Mouse (Mus musculus) layer of hippocampus, adult 18-20 months (tissue): ENCODE measurements at regions not wholly inside any gene's neighbourhood (a gene's known extent, or its start where the extent isn't known, plus 50 kb on each side); places are given as distances from the start of the nearest gene placed in this dataset.

Experiments used
- DNase-seq, 2 experiments: peaks; one replicate each; pipeline ENCODE4 v3.0.0; 2022; ENCODE audit warnings: low spot score in 2 of 2

GRCm38 (mm10) chr15:62301567-62301966 is 1378.8 kb upstream of the A1bg start:
- no peak for DNase-seq

DNA sequence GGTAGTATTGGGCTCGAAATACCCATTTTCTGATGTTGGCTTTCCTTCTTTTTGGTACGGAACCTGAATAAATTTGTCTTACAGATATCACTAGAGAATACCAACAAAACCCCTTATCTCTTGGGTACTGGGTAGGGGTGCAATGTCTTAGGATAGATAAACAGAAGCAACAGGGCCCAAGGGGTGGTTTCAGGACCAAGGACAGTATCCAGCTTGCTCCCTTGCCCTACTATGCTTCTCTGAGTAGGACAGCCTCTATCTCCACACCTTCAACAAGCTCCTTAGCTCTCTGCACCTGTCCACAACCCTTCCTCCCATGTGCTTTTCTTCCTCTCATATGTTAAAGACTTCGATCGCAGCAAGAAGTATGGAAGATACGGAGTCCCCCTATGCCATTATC is 1374.3 kb upstream of the A1bg start:
- no peak for DNase-seq

- DNase-seq, result peak; percentile 9 to 49
Observed at GRCm38 (mm10) chr15:62295233-62295927, 1372.6 kb upstream of the A1bg start.

DNA sequence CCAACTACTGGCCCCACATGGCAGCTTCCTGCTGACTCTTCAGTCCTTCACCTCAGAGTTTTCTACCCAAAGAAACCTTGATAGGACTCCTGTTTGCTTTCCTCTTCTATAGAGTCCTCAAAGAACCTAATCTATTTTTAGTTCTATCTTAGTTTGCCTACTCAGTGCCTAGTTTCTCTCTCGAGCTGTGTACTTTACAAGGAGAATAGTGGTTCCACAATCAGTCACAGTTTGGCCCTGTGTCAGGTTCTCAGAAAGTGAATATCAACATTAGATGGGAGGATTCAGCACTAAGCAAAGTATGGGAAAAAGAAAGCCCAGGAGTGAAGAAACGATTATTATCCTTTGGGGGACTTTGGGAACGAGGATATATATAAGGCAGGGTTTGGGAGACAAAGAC is 1372.0 kb upstream of the A1bg start:
- no peak for DNase-seq

- no peak for DNase-seq
Observed at GRCm38 (mm10) chr15:62292876-62293275, 1370.1 kb upstream of the A1bg start.

DNA sequence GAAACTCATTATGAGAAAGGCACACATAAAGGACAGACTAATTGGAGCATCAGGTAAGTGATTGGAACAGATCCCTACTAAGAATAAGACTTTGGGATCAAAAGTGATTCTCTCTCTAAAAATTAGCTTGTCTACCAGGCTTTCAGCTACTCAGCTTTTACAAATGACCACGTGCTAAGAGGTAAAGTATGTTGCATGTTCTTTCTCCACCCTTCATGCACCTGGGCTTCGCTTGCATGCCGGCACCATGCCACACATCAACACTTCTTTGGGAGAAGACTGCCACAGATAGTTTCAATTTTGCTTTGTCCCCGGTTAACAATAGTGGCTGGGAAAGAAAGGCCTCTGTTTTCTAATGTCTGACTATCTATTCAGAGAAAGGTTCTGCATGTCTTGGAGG is 1367.9 kb upstream of the A1bg start:
- DNase-seq, result no peak

DNA sequence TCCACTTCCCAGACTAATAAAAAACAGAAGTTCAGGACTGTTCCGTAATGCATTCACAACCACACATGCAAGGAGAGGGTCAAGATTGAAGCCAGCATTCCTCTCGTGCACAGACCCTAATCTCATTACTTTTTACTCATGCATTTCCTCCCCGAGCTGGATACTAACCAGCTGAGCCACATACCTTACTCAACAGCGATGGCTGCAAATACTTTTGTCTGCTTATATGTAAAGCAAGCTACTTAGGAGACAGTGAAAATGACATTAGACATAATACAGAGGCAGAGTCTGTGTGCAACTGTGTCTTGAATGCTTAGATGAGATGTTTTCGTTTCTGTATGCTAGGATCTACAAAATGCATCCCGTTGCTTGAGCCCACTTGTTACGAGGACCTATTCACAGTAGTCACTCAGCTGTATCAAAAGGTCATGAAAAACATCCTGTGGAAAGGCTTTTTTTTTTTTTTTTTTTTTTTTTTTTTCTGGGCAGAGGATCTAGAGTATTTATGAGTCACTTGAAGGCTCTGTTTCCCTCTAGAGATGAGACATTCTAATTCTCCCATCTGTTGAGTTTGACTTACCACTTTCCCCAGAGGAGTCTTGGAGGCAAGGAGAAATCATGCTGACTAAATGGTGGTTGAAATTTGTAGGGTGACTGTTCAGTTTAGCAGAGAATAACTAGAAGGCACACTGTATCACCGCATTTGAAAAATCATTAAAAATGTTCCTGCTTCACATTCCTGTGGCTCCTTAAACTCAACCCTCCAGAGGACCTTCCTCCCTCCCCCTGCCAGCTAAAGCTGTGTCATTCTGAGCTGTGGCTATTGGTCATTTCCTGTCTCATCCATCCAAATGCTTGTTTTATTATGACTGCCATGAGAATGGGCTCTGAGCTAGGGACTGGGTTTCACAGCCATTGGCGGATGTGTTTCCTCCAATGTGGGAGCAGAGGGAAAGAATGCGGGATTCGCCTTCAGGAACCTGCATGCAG is 1364.1 kb upstream of the A1bg start:
- no peak for DNase-seq

DNA sequence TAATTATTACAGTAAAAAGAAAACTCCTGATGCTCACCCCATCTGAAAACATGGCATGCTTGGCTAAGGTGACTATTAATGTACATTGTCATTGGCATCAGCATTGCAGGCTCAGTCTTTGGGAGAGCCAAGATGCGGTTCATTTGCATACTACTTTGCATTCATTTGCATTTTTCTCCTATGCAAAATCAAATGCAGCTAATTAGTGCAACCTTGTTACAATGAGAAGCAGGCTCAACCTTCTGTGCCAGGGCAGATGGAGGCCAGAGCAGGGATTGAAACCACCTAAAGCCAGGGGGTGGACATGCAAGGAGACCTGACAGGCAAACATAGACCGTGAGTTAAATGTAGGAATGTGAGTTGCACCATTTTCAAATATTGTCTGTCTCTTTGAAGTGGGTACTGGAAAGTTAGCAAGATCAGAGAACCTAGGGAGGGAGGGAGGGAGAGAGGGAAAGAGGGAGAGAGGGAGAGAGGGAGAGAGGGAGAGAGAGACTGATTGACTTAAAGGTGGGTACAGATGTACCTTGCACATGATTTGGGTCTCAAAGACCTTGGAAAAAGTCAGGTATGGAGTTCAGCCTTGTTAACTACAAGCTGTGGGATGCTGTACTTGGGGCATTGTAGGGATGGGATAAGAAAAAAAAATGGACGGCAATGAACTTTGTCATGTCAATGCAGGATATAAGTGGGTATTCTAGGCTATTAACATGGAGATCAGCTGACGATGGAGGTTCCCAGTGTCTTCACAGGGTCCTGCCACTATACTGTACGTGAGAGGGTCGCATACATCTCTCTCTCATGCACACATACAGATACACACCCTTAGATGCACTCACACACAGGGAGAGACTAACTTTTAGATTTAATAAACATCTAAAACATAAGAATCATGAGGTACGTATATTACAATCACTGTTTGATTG is 1362.1 kb upstream of the A1bg start:
- no peak for DNase-seq

GRCm38 (mm10) chr15:62283661-62284429 is 1361.0 kb upstream of the A1bg start:
- no peak for DNase-seq

DNA sequence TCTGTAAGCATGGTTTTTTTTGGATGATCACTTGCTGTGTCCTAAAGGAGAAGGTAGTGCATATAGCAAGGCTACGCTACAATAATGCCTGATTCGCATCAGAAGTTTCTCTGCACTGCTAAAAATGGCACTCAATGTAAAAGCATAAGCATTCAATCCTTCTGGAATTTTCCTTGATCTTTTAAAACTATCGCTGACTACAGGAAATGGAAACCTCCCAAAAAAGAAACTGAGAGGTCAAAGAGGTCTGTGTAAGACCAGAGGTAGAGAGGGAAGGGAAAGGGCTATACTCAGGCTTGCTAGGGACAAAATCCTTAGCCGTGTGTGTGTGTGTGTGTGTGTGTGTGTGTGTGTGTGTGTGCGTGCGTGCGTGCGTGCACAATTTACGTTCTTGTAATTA is 1359.8 kb upstream of the A1bg start:
- DNase-seq, result no peak

GRCm38 (mm10) chr15:62282116-62282515 is 1359.3 kb upstream of the A1bg start:
- DNase-seq, result no peak

DNA sequence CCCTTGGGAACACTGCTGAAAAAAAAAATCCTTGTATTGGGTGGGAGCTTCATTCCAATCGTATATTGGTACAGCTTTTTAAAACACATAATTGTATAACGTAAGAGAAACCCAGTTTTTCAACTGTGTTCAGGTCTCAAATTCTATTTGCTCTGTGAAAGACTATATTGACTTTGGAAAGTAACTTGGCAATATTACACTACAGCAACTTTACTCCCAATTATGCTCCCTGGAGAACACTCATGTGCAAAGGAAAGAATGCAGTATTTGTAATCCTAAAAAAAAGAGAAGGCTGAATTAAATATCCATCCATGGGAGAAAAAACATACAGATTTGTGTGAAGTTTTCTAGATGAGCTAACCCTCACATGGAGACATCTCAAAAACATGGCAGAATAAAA is 1356.7 kb upstream of the A1bg start:
- DNase-seq, result no peak

GRCm38 (mm10) chr15:62274818-62275217 is 1352.0 kb upstream of the A1bg start:
- no peak for DNase-seq

GRCm38 (mm10) chr15:62273855-62274488 is 1351.2 kb upstream of the A1bg start:
- no peak for DNase-seq

DNA sequence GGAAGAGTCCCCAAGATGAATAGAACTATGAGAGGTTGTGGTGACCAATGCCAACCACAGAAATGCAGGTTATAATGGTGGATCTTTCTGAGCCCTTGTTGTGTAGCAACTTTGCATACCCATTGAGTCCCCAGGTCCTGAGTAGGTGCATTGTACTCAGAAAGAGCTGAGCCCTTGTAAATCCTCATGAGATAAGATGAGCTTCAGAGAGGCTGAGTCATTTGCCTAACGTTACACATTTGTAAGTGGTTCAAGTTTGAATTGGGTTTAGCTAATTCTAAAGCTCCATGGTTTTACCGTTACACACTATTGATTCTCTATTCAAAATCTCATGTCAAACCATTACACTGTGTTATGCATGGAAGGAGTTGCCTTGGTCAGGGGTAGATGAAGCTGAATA is 1349.9 kb upstream of the A1bg start:
- no peak for DNase-seq

DNA sequence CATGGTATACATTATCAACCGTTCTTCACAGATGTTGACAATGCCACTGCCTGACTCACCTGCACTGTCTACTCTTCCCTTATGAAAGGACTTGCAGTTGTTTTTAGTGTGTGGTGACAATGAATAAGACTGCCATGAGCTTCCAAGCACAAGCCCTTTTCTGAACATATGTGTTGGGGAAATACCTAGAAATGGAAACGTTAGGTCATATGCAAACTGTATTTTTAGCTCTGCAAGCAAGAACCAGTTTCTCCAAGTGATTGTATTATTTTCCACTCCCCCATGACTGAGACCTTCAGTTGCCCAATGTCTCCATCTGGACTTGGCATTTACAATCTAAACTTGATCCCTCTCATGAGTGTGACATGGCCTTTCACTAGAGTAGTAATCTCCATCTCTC is 1348.6 kb upstream of the A1bg start:
- no peak for DNase-seq

- no peak for DNase-seq
Observed at GRCm38 (mm10) chr15:62268189-62268588, 1345.4 kb upstream of the A1bg start.

GRCm38 (mm10) chr15:62267536-62267935 is 1344.7 kb upstream of the A1bg start:
- DNase-seq, result no peak

DNA sequence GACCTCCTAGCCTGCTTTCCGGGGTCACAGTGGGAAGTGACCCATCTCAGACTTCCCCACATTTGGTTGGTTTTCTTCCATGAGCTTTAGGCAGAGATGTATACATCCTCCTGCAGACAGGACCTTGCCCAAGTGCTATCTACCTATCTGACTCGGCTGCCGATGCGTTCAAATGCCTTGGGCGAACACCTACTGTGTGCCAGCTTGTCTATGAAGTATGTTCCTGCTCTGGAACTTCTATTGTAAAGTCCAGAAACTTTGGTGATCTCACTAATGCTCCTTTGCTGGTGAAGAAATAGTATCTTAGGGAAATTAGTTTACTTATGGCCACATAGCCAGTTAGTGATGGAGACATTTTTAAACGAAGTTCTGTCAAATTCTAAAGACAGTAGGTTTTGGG is 1343.2 kb upstream of the A1bg start:
- no peak for DNase-seq

DNA sequence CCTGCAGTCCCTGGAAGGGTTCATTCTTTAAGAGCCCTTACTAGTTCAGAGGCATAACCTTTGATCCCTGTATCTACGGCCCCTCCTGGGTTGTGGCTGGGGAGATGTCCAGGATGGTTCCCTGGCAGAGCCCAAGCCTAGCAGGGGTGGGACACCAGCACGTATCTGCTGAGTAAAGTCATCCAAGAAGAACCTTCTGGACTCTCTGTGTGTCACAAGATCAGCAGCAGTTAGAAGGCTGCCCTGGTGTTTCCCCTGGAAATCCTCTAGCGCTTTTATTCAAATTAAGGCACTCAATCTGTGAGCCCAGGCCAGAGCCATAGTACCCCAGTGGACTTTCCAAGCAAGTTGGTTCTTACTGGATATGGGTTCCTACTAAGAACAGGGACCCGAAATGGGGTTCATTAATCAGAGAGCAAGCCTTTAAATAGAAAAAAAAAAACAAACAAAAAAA is 1342.7 kb upstream of the A1bg start:
- DNase-seq, result no peak
